Mouse (Mus musculus) heart, adult 8-10 months (tissue): Measurements from ENCODE around the gene Plin3. TPM values are rescaled to one million over a fixed set of nuclear protein-coding genes. Genes with fewer than 3 reads are reported as not detected.

Experiments used
- DNase-seq: peaks from one replicate; pipeline ENCODE4 v3.0.0; 2022; ENCODE audit warnings: low spot score
- total RNA-seq, 4 experiments: library from RNA; stranded (reverse); gene quantifications; 2 replicates each; pipeline ENCODE4 v1.2.4; 2022

The Plin3 gene
- total RNA-seq, 4 experiments from 2014 or later, result 172 to 233 (median 219) TPM

DNA sequence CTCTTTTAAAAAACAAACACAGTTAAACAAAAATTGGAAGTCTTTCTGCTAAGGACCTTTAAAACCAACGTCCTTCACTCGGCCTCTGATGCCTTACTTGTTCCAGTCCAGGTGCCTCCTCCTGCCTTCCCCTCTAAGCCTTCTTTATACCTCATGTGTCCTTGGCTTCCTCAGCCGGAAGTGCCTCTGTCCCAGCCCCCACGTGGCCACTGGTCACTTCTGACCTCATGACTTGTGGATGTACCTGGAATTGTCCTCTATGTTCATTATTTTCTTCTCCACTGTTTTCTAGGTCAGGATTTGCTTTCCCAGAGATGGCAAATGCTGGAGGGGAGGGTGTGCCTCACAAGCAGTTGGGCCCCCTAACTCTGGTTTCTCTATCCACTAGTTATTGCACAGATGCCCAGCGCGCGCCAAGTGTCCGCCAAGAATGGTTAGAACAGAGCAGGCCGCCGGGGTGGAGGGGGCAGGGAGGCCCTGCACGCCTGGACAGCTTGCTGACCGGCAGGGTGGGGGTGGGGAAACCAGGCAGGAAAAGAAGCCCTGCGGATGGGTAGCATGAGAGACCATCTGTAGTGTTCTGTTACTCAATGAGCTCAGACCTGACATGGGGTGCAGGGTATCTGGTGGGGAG lies 9.8 kb upstream of the Plin3 start:
- DNase-seq, result no peak

- no peak for DNase-seq
Measured at GRCm38 (mm10) chr17:56300186-56300585, 7.5 kb upstream of the Plin3 start, which contains the start of gene Arrdc5. TSS of gene Arrdc5 (minus strand) at chr17:56300286.

- DNase-seq, result no peak
Measured at GRCm38 (mm10) chr17:56298238-56298637, 5.6 kb upstream of the Plin3 start.

DNA sequence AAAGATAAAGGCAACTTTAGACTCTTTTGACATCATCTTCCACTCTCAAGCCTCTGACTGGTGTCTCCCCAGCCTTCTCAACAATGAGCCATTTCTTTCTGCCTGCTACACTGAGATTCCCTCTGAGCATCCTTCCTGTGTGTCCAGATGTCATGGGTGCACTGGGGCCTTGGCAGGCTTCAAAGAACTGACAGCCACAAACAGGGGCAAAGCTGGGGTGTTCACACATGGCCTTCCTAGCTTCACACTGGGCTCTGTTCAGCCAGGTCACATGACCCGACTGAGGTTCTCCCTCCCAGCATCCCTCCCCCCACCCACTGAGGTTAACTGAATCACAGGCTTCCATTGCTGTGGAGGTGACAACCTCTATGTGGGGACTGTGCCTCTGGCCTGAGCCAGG lies 3.5 kb upstream of the Plin3 start:
- DNase-seq, result no peak

- no peak for DNase-seq
Measured at GRCm38 (mm10) chr17:56294241-56294640, 1.6 kb upstream of the Plin3 start.

- DNase-seq, result no peak
Measured at GRCm38 (mm10) chr17:56293291-56293690, 618 bp upstream of the Plin3 start.

DNA sequence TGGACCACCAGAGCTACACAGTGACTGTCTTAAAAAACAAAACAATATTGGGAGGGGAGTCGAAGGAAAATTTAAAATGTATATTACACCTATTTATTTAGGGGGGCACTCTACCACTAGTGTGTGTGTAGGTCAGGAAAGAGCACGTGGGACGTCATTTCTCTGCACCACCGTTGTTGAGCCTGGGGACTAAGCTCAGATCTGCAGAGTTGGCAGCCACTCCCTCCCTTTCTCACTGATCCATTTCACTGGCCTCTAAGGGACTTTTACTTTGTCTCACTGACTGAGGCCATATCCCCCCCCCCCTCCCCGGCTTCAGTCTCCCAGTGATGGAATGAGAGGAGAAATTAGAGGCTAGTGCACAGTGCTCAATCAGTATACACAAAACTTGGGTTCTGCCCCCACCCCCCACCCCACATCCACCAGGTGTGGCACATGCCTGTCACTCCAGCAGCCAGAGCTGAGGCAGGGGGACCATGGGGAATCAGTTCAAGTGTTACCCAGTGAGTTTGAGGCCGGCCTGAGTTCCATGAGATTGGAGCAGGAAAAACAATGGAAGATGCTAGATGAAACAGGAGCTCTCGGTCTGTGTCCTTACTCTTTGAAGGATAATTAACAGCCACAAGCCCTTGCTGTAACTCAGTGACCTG lies 722 bp downstream of the Plin3 start:
- no peak for DNase-seq

DNA sequence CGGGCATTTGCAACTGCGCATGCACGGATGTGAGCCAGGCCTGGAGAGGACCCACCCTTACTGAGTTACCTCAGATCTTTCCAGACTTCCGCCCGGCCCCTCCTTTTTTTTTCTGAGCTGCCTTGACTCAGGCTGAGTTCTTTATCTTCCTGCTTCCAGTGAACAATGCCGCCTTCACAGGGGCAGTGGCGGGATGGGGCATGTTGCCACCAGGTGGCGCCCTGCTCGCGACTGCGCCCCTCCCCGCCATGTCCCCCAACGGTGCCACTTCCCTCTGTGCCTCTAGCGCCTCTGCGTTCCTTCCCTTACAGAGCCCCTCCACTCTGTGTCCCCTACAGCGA lies 1.5 kb downstream of the Plin3 start:
- peak; percentile 94 for DNase-seq

DNA sequence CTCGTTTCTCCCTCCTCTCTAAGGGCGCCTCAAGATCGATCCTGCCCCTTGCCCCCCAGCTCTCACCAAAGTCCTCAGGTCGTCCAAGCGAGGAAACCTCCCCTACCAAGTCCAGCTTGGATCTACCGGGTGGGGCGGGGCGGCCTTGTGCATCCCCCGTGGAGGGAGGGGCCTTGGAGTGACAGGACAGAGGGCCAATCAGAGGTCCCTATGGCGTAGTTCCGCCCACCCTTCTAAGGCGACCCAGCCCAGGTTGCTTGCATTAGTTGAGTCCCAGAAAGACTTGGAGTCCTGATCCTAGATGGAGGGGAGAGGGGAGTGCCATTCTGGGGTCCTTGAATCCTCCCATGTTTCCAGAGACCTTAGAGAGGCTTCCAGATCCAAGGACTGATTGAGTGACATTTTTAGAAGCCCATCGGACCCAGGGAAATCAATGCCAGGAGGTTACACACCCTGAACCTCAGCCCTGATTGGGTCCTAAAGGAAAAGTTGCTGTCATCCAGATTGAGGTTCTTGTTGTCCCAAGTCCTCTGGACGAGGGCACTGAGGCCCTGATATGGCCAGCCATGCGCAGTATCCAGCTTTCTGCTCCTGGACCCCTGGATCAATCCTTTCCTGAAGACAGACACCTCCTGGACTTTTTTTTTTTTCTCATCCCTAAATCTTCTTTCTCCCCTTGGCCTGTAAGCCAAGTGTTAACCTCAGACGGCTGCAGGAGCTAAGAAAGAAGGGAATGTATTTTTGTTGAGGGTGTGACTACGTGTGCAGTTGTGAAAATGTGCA lies 2.1 kb downstream of the Plin3 start:
- peak; percentile 99 for DNase-seq

- peak; percentile 72 for DNase-seq
Measured at GRCm38 (mm10) chr17:56289371-56290331, 3.0 kb downstream of the Plin3 start.

- DNase-seq, result no peak
Measured at GRCm38 (mm10) chr17:56288866-56289265, 3.8 kb downstream of the Plin3 start.

DNA sequence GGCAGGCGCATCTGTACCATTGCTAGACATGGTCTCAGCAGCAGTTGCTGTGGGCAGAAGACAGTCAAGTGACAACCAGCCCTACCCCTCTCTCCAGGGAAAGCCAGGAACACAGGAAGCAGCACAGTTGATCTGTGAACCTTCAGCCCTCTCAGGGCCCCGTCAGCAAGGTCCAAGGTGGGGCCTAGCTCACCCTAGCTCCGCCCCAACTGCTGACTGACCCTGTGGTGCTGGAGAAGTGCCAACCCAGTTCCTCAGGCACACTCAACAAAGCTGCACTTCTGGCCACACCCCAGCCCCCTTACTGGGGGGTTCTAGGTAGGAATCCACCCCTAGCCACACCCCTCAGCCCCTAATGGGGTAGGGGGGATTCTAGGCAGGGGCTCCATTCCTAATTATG lies 4.8 kb downstream of the Plin3 start:
- no peak for DNase-seq

- no peak for DNase-seq
Measured at GRCm38 (mm10) chr17:56285995-56286394, 6.7 kb downstream of the Plin3 start.

DNA sequence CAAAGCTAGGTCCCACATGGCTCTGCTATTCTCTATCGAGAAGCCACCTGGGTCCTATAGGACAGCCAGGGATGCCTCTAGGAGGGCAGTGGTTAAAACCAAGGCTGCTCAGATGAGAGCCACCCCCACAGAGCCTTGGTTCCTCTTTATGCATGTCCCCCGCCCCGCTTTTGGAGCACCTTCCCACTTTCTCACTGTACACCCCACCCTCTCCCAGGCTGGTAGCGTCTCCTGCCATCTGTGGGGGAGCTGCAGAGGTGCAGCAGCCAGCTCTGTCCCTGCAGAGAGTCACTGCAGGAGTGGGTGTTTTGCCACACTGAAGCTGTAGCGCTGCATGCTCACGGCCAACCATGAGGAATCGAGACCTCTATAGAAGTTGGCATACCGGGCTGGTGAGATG lies 9.4 kb downstream of the Plin3 start:
- no peak for DNase-seq

DNA sequence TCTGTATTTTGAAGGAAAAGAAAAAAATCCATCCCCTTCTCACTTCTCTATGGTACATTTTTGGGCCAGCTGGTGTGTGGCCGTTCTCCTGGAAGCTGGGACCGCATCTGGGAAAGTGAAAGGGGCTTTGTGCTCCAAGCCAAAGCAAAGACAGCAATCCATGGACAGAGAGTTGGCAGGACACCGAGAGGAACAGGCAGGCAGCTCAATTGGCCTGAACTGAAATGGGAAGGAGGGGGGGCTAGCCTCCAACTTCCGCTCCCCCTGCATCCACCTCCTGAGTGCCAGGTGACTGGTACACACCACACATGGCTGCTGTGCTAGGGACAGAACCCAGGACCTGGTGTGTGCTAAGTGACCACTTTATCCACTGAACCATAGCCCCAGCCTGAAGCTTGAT lies 9.9 kb downstream of the Plin3 start:
- no peak for DNase-seq

DNA sequence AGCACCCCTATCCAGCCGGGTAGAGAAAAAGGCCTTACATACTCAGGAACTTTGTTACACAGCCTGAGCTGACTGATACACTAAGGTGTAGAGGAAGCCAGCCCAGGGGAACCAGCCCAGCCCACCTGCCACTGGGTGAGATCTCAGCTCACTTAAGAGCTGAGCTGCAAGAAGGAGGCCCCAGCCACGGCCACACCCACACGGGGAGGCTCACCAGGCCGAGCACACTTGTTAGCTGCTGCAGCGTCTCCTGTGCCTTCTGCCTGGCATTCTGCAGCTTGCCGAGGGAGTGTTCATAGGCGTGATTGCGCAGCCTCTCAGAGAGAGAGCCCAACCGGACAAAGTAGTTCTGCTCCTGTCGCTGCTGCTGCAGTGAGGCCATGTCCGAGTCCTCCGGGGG lies 11.5 kb downstream of the Plin3 start:
- no peak for DNase-seq

GRCm38 (mm10) chr17:56279481-56280155 lies 13.1 kb downstream of the Plin3 start:
- peak; percentile 51 for DNase-seq

DNA sequence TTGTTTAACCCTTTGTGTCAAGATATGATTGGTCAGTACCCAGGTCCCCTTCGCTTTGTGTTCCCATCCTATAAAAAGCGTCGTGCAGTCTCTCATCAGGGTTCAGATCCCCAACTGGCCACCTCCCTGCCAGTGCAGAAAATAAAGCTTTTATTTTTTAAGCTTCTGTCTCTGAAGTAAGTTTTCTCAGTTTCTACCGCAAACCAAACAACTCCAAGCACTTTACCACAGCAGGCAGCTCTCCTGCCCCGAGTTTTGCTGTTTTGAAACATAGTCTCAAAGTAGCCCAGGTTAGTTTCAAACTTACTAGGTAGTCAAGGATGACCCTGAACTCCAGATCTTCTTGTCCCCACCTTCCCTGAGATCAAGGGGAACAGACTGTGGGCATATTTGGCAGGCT lies 14.3 kb downstream of the Plin3 start:
- no peak for DNase-seq

DNA sequence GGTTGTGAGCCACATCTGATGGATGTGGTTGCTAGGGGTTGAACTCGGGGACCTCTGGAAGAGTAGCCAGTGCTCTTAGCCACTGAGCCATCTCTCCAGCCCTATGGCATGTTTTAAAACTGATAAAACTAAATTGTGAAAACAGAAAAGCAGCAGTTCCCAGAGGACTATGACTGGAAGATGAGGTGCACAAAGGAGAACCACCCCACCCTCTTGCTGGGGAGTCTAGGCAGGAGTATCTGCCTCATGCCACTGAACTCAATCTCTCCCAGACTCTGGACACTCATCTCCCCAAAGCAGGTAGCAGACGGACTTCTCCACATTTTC lies 15.1 kb downstream of the Plin3 start:
- DNase-seq, result no peak

DNA sequence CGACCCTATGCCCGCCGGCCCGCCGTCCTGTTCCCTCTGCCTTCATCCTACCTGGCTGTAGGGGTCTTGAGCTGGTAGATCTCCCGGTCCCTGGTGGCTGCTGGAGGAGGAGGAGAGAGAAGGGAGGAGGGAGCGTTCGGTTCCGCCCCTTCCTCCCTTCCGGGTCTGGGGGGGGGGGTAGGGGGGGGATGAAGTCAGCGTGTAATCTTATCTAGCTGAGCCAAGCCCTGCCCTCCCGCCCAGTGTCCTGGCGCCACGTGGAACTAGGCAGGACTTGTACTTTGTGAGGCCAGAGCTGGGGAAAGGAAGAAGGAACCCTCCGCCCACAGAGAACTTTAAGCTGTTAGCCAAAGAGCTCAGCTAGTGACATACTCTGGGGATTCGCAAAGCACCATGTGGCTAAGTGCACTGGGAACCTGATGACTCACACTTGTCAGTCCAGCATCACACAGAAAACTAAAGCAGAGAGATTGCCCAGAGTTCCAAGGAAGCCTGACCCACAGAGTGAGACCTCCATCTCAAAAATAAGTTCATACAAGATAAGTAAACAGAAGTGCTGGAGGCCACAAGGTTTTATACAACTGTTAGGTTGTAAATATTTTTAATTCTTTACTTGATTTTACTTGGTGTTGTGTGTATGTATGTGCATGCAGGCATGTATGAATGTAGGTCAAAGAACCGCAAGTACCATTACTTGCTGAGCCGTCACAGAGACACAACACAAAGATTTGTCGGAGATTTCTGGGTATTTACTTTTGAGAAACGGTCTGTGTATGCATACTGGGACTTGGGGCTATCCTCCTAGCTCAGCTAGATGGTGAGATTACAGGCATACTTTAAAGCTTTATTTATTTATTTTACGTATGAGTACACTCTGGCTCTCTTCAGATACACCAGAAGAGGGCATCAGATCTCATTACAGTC lies 15.8 kb downstream of the Plin3 start, which contains the start of gene Ticam1:
TSS of gene Ticam1 (minus strand) at position 144 of the 924 bp plus-strand sequence.
- peak; percentile 97 for DNase-seq
